Mouse (Mus musculus) lung, adult 10 weeks (tissue): ENCODE results near the gene Cypt3. TPM values are rescaled to one million over a fixed set of nuclear protein-coding genes. Genes with fewer than 3 reads are reported as not detected.

Experiments used
- polyA plus RNA-seq: library from polyadenylated mRNA; stranded (reverse); fragments of 350-450 nt; fragmentation: Illumina TruSeq; extraction: RNeasy Lipid Tissue Mini Kit (QIAGEN cat#74804); gene quantifications from one replicate; pipeline ENCODE4 v1.2.3, GENCODE M21; 2014; ENCODE audit warnings: low read depth, low replicate concordance; ENCODE audit not compliant: insufficient read depth

The Cypt3 gene
- polyA plus RNA-seq: not detected

DNA sequence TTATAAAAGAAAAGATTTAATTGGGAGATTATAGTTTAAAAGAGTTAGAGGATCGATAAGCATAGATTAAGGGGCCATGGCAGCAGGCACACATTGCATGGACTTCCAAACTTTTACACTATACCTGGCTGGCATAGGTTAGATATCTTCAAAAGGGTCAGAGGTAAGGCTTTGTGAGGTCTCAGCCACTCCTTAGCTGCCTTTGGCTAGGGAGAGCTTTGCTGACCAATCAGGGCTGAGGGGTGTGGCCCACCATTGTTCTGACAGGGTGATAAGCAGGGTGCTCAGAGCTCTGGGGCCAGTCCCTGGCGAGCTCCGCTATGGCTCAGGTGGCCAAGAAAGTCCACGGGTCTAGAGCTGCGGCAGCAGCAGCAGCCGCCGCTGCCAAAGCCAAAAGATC lies at the start of gene Cypt3:
Gene Cypt3, plus strand, starts transcription at position 301 of the 400 bp plus-strand sequence.

Other genes starting within 250 kb of the Cypt3 start
- 15.9 TPM for gene Ubqln2, start 60.4 kb upstream of the Cypt3 start, polyA plus RNA-seq
- 3.7 TPM for gene Kctd12b, start 137.8 kb downstream of the Cypt3 start, polyA plus RNA-seq
- 54.8 TPM for gene Nbdy, start 165.0 kb downstream of the Cypt3 start, polyA plus RNA-seq